Mouse (Mus musculus) hindbrain, embryonic 12.5 days (tissue): ENCODE data around the gene Ankrd33b. TPM values are rescaled to one million over a fixed set of nuclear protein-coding genes. Genes with fewer than 3 reads are reported as not detected.

Source experiments
- ATAC-seq: fragments of 200-750 bp; cut with Nextera tagmentation; 2 replicates; pipeline ENCODE4 v1.8.0; 2017; ENCODE audit warnings: moderate TSS enrichment; ENCODE audit not compliant: low FRiP score
- H3K27ac ChIP-seq: fragments of 300-500 bp; sonication (generic); 2 replicates; pipeline ENCODE4 v1.5.1; 2016; ENCODE audit warnings: mild to moderate bottlenecking
- H3K27me3 ChIP-seq: fragments of 300-500 bp; sonication (generic); 2 replicates; pipeline ENCODE4 v1.6.1; 2016; ENCODE audit warnings: mild to moderate bottlenecking
- H3K36me3 ChIP-seq: fragments of 300-500 bp; sonication (generic); 2 replicates; pipeline ENCODE4 v1.6.1; 2016; ENCODE audit warnings: mild to moderate bottlenecking
- H3K4me1 ChIP-seq: fragments of 300-500 bp; sonication (generic); 2 replicates; pipeline ENCODE4 v1.6.1; 2016
- H3K4me2 ChIP-seq: fragments of 300-500 bp; sonication (generic); replicated peaks from 2 replicates; pipeline ENCODE4 v1.6.1; 2016; ENCODE audit warnings: mild to moderate bottlenecking
- H3K4me3 ChIP-seq: fragments of 300-500 bp; sonication (generic); 2 replicates; pipeline ENCODE4 v1.5.1; 2016; ENCODE audit warnings: mild to moderate bottlenecking
- H3K9ac ChIP-seq: fragments of 300-500 bp; sonication (generic); 2 replicates; pipeline ENCODE4 v1.6.1; 2016; ENCODE audit warnings: mild to moderate bottlenecking, moderate library complexity
- H3K9me3 ChIP-seq: fragments of 300-500 bp; sonication (generic); replicated peaks from 2 replicates; pipeline ENCODE4 v1.6.1; 2016; ENCODE audit warnings: mild to moderate bottlenecking
- WGBS: fragments of 180-500 bp; shearing (Covaris S2); methylation state at CpG from one replicate; pipeline ENCODE4 v1.1.7; 2016; 5-methylcytosine and 5-hydroxymethylcytosine counted together
- polyA plus RNA-seq: library from polyadenylated mRNA; unstranded; fragments of >200 nt; fragmentation: Nextera tagmentation; extraction: Ambion mirVana; gene quantifications from 2 replicates; pipeline ENCODE4 v1.2.1, GENCODE M21; 2016

Gene Ankrd33b
- polyA plus RNA-seq, 1 experiment from 2014 or later: 0.85 TPM

DNA sequence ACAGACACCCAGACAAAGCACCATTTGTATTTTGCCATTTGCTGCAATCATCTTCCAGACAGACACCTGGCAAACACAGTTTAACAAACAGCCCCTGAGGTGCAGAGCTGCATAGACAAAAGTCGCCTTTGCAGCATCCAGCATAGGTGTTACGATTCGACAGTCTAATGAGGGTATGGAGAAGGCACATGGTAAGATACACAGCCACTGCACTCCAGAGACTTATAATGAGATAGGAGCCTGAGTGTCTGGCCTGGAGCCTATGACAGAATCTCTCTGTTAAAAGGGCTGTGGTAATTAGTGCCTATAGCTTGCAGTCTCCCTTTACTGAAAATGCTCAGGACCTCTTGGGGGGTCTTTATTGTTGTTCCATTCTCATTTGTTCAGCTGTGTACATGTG lies 116.8 kb downstream of the Ankrd33b start:
- 63% methylated on average over 3 of the region's 3 CpGs for WGBS
- 0 out of 2 replicates have a peak, but pooled peaks have one; percentile 49 for ATAC-seq
- no peak overlapping the region for H3K27ac ChIP-seq

DNA sequence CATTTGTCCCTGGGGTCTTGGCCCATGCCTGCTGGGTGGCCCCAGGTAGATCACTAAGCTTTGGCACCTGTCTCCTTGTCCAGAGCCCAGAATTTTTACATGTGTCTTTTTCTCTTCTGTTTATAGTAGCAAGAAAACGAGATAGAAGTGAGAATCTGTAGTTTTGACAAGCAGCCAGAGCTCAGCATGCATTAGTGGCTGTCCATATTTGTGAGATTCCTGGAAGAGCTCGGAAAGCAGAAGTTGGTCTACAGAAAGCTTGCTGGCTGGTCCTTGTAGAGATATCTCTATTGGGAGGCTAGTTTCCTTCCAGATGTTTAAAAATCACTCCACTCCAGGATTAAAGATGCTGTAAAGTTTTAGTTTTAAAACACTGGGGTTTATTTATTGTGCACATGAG lies 117.5 kb downstream of the Ankrd33b start:
- no peak for ATAC-seq
- peaks cover 22% of the 10 kb centered on the region for H3K4me1 ChIP-seq
- no peaks in the 10 kb centered on the region for H3K9me3 ChIP-seq
- no peak overlapping the region for H3K4me3 ChIP-seq
- no peak overlapping the region for H3K9ac ChIP-seq
- no peaks in the 10 kb centered on the region for H3K36me3 ChIP-seq
- WGBS: 66% methylated on average over 2 of the region's 2 CpGs
- H3K27ac ChIP-seq: no peak overlapping the region
- no peaks in the 10 kb centered on the region for H3K27me3 ChIP-seq
- no peak overlapping the region for H3K4me2 ChIP-seq

More for the DNA sequence above, 116.8 kb downstream of the Ankrd33b start:
- H3K4me3 ChIP-seq: no peak overlapping the region
- no peaks in the 10 kb centered on the region for H3K9me3 ChIP-seq
- peaks cover 22% of the 10 kb centered on the region for H3K4me1 ChIP-seq
- H3K36me3 ChIP-seq: no peaks in the 10 kb centered on the region
- no peak overlapping the region for H3K4me2 ChIP-seq
- H3K27me3 ChIP-seq: no peaks in the 10 kb centered on the region
- no peak overlapping the region for H3K9ac ChIP-seq

DNA sequence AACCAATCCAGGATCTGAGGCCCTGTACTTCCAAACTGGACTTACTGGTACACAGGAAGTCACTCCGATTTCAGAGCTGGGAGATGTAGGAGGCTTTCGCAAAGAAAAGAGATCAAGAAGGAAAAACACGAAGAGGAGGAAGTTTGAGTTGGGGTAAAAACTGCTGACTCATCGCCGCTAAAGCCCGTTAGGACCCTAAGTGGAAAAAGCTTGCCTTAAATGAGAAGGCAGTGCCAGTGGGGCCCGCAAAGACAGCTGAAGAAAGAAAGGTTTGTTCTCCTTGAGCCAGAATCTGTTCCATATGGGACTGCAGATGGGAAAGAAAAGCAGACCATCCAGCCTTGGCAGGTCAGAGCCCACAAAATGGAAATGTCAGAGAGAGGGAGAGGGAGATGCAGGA lies 118.6 kb downstream of the Ankrd33b start:
- no peak overlapping the region for H3K4me2 ChIP-seq

DNA sequence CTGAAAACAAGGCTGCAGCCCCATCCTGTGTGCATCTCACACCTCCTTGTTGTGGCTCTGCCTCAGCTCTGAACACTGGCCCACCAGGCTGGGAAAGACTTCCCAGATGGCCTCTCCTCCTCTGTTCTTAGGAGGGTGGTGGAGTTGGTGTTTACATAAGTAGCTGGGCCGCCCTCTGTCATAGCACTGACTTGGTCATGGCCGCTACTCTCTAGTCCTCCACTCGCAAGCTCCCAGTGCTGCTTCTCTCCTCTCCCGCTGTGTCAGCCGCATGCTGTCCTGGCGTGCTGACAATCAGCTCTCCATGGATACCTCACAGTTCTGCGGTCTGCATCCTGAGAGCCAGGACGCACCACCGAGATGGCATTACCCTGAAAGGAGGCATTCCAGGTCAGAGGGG lies 120.5 kb downstream of the Ankrd33b start:
- no peak overlapping the region for H3K4me3 ChIP-seq
- H3K9ac ChIP-seq: no peak overlapping the region
- no peaks in the 10 kb centered on the region; the same call in 1 of the 2 replicates for H3K9me3 ChIP-seq
- peaks cover 15% of the 10 kb centered on the region for H3K4me1 ChIP-seq
- WGBS: 56% methylated on average over 9 of the region's 9 CpGs
- ATAC-seq: no peak
- no peak overlapping the region for H3K4me2 ChIP-seq
- H3K36me3 ChIP-seq: 0 out of 2 replicates have a peak, but pooled peaks cover under 1% of the 10 kb centered on the region
- no peak overlapping the region for H3K27ac ChIP-seq
- H3K27me3 ChIP-seq: no peaks in the 10 kb centered on the region

More for the DNA sequence above, 118.6 kb downstream of the Ankrd33b start:
- WGBS: 62% methylated on average over 7 of the region's 7 CpGs
- Histone ChIP-seq H3K9ac (no peak overlapping the region), H3K9me3 (no peaks in the 10 kb centered on the region), H3K27ac (no peak overlapping the region; the same call in 1 of the 2 replicates), H3K4me1 (peaks cover 20% of the 10 kb centered on the region), H3K27me3 (no peaks in the 10 kb centered on the region), H3K4me3 (no peak overlapping the region), H3K36me3 (no peaks in the 10 kb centered on the region)
- ATAC-seq: no peak

DNA sequence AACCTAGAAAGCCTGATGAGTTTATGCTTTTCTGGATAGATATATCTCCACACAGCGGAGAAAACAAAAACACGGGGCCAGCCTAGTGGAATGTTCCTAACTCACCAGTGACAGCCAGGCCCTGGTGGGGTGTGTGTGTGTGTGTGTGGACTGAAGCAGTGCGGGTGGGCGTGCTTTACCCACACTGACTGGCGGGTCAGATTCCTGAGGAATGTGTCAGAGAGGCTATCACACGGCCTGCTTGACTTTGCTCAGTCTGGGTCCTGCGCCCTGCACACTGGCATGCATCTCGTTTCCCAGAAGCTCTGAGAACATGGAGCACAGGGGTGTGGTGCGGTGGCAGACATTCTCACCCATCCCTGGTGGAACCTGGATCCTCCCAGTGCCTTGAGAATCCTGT lies 121.6 kb downstream of the Ankrd33b start:
- Histone ChIP-seq H3K4me3 (no peak overlapping the region), H3K9ac (no peak overlapping the region), H3K36me3 (0 out of 2 replicates have a peak, but pooled peaks cover 5% of the 10 kb centered on the region), H3K27me3 (no peaks in the 10 kb centered on the region), H3K4me2 (no peak overlapping the region), H3K27ac (no peak overlapping the region), H3K9me3 (no peaks in the 10 kb centered on the region; the same call in 1 of the 2 replicates), H3K4me1 (peaks cover 15% of the 10 kb centered on the region)
- no peak for ATAC-seq
- 71% methylated on average over 9 of the region's 9 CpGs for WGBS

DNA sequence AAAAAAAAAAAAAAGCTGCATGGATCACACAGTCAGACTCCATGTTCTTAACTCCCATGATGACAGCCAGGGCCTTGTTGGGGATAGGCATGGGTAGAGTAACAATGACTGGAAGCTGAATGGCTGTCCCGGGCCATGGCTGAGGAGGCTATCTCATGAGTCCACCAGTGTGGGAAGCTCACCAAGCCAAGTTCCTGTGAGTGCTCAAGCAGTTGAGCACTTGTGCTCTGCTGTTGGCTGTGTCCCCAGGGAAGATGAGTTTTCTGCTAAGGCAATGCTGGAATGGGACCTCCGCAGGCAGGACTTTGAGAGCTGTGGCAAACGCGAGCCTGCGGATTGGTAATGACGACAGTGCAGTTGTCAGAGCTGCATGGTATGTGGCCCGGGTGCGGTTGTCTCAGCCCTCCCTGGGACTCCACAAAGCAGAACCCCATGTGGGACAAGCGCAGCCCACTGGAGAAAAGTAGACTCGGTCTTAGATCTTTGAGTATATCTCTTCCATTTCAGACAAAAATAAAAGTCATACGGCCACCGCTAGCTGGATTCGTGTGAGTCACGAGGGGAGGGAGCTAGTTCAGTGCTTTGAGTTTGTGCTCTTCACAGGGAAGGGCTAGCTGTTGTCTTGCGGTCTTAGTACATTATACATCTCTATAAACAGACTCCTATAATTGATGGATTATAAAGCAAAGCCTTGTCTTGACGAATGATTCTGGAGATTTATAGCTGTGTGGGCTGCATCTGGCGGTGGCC lies 122.7 kb downstream of the Ankrd33b start:
- no peaks in the 10 kb centered on the region; the same call in 1 of the 2 replicates for H3K9me3 ChIP-seq
- H3K27ac ChIP-seq: no peak overlapping the region
- no peak overlapping the region for H3K4me2 ChIP-seq
- 0 out of 2 replicates have a peak, but pooled peaks cover 8% of the 10 kb centered on the region for H3K36me3 ChIP-seq
- ATAC-seq: no peak
- peaks cover 11% of the 10 kb centered on the region for H3K4me1 ChIP-seq
- H3K27me3 ChIP-seq: no peaks in the 10 kb centered on the region
- no peak overlapping the region for H3K9ac ChIP-seq
- no peak overlapping the region for H3K4me3 ChIP-seq
- 94% methylated on average over 17 of the region's 17 CpGs for WGBS

DNA sequence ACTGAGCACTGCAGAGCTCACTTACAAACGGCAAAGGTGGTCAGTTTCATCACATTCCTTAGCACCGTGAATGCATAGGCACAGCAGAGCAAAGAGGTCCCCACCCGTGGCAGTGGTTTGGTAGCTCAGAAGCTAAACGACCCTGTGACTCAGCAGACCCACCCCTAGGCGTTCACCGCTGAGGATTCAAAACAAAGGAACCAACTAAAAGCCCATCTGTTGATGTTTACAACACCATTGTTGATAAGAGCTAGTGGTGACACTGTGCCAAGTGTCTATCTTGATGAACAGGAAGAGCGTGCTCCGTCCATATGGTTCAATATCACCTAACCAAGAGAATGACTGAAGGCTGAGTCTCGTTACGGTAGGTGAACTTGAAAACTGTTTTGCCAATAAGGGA lies 124.3 kb downstream of the Ankrd33b start:
- Histone ChIP-seq H3K27ac (no peak overlapping the region), H3K9me3 (no peaks in the 10 kb centered on the region; the same call in 1 of the 2 replicates), H3K27me3 (no peaks in the 10 kb centered on the region), H3K36me3 (0 out of 2 replicates have a peak, but pooled peaks cover 8% of the 10 kb centered on the region), H3K4me2 (no peak overlapping the region), H3K9ac (no peak overlapping the region), H3K4me1 (peaks cover 10% of the 10 kb centered on the region), H3K4me3 (no peak overlapping the region)
- 86% methylated on average over 10 of the region's 10 CpGs for WGBS
- no peak for ATAC-seq

Other genes starting within 250 kb of the Ankrd33b start
- gene Dap, start 143.4 kb downstream of the Ankrd33b start, polyA plus RNA-seq: 59.1 and 59.4 TPM in 2 replicates
- 2.8 and 2.9 TPM in 2 replicates for gene Ropn1l, start 86.0 kb upstream of the Ankrd33b start, polyA plus RNA-seq
- 67.5 and 70.9 TPM in 2 replicates for gene March6, start 163.3 kb upstream of the Ankrd33b start, polyA plus RNA-seq
- 2.7 and 2.8 TPM in 2 replicates for gene Cmbl, start 197.7 kb upstream of the Ankrd33b start, polyA plus RNA-seq
- gene Cct5, start 234.1 kb upstream of the Ankrd33b start, polyA plus RNA-seq: 539 and 546 TPM in 2 replicates
- gene Fam173b, start 234.1 kb upstream of the Ankrd33b start, polyA plus RNA-seq: 12.3 and 12.4 TPM in 2 replicates